In genomic region chr1:50665139-50665538, GRCm38 (mm10) we compare ENCODE assay signal across 32 mouse cellular contexts.
"Had no signal": no experiment of that assay in that cellular context is flagged by ENCODE, and none has a peak within 500 bp of the region (broad histone marks: within the 10 kb centered on the region; RNA-seq: fewer than 3 reads in every experiment).

No protein-coding gene starts in this region.

- H3K27me3 ChIP-seq: limb, embryonic 12.5 days; limb, embryonic 13.5 days; limb, embryonic 15.5 days; liver, embryonic 12.5 days; liver, embryonic 13.5 days; liver, embryonic 15.5 days; lung, embryonic 15.5 days; megakaryocyte, embryonic 14.5 days; midbrain, embryonic 12.5 days; midbrain, embryonic 13.5 days; midbrain, embryonic 15.5 days; neural tube, embryonic 12.5 days had no signal

- H3K9ac ChIP-seq: limb, embryonic 12.5 days; limb, embryonic 13.5 days; limb, embryonic 15.5 days; liver, embryonic 12.5 days; liver, embryonic 13.5 days; liver, embryonic 14.5 days; liver, embryonic 15.5 days; liver, postnatal 0 days; lung, embryonic 14.5 days; lung, embryonic 15.5 days; midbrain, embryonic 12.5 days; midbrain, embryonic 13.5 days; midbrain, embryonic 15.5 days; neural tube, embryonic 12.5 days had no signal

- H3K36me3 ChIP-seq: limb, embryonic 10.5 days; limb, embryonic 12.5 days; limb, embryonic 13.5 days; limb, embryonic 15.5 days; liver, embryonic 12.5 days; liver, embryonic 13.5 days; liver, embryonic 15.5 days; lung, embryonic 15.5 days; midbrain, embryonic 10.5 days; midbrain, embryonic 12.5 days; midbrain, embryonic 13.5 days; midbrain, embryonic 15.5 days; neural tube, embryonic 12.5 days had no signal

- H3K4me3 ChIP-seq: limb, embryonic 10.5 days; limb, embryonic 12.5 days; limb, embryonic 13.5 days; limb, embryonic 15.5 days; liver, embryonic 12.5 days; liver, embryonic 13.5 days; liver, embryonic 15.5 days; lung, embryonic 15.5 days; megakaryocyte, embryonic 14.5 days; midbrain, embryonic 10.5 days; midbrain, embryonic 12.5 days; midbrain, embryonic 13.5 days; midbrain, embryonic 15.5 days; myocyte; neural tube, embryonic 12.5 days had no signal

- H3K27ac ChIP-seq: limb, embryonic 10.5 days; limb, embryonic 12.5 days; limb, embryonic 13.5 days; limb, embryonic 15.5 days; liver, embryonic 12.5 days; liver, embryonic 13.5 days; liver, embryonic 14.5 days; liver, embryonic 15.5 days; lung, embryonic 15.5 days; macrophage; midbrain, embryonic 10.5 days; midbrain, embryonic 12.5 days; midbrain, embryonic 13.5 days; midbrain, embryonic 15.5 days; neural tube, embryonic 12.5 days had no signal

- H3K4me1 ChIP-seq: limb, embryonic 10.5 days; limb, embryonic 12.5 days; limb, embryonic 13.5 days; limb, embryonic 15.5 days; liver, embryonic 12.5 days; liver, embryonic 13.5 days; liver, embryonic 15.5 days; lung, embryonic 15.5 days; megakaryocyte, embryonic 14.5 days; midbrain, embryonic 10.5 days; midbrain, embryonic 12.5 days; midbrain, embryonic 13.5 days; midbrain, embryonic 15.5 days; neural tube, embryonic 12.5 days had no signal

- ATAC-seq: liver, embryonic 12.5 days; liver, postnatal 0 days; lung, postnatal 0 days; midbrain, embryonic 13.5 days; midbrain, embryonic 15.5 days; midbrain, embryonic 16.5 days had no signal

- H3K9me3 ChIP-seq: limb, embryonic 10.5 days; limb, embryonic 12.5 days; limb, embryonic 13.5 days; limb, embryonic 15.5 days; liver, embryonic 12.5 days; liver, embryonic 13.5 days; liver, embryonic 15.5 days; lung, embryonic 15.5 days; megakaryocyte, embryonic 14.5 days; midbrain, embryonic 10.5 days; midbrain, embryonic 12.5 days; midbrain, embryonic 13.5 days; midbrain, embryonic 15.5 days; neural tube, embryonic 12.5 days had no signal

- DNase-seq: left cerebral cortex, postnatal 4 days; liver; liver, embryonic 13.5 days; liver, postnatal 0 days; lung, adult 18-20 months; lung, adult 2 months; lung, embryonic 14.5 days; lung, postnatal 10 days; lung, postnatal 14 days; lung, postnatal 36 days; lung, postnatal 4 days; midbrain, embryonic 14.5 days had no signal

- H3K4me2 ChIP-seq: limb, embryonic 12.5 days; limb, embryonic 13.5 days; limb, embryonic 15.5 days; liver, embryonic 11.5 days; liver, embryonic 12.5 days; liver, embryonic 13.5 days; liver, embryonic 15.5 days; lung, embryonic 14.5 days; lung, embryonic 15.5 days; midbrain, embryonic 11.5 days; midbrain, embryonic 12.5 days; midbrain, embryonic 13.5 days; midbrain, embryonic 15.5 days; neural tube, embryonic 12.5 days had no signal
